Mouse (Mus musculus): ENCODE measurements around the gene Lrp4.

DNA sequence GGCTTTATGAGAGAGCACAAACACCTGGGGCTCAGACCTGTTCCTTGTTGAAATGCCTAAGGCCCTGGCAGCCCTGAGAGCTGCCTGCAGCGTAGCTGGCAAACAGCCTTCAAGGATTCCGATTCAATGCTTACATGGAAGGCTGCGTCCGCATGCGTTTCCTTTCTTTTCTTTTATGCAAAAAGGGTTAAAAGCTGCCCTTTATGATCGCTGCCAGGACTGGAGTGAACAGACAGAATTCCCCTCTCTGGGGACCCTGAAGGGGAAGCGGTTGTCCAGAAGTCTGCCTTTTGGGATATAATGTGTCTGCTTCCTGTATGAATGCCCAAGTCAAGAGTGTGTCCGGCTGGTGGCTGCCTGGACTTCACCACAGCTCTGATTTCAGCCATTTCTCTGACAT lies 10.3 kb downstream of the Lrp4 start:
- no peak for TF ChIP-seq POLR2A (IDR thresholded peaks at IDR 0.05; ENCODE audit: control insufficient read depth, low read depth, low read length)
- no peak for TF ChIP-seq CTCF (IDR thresholded peaks at IDR 0.05; ENCODE audit: control insufficient read depth, insufficient read depth, insufficient replicate concordance, low read depth, low read length)
